Mouse (Mus musculus): ENCODE results near the gene Vmn1r38. TPM values are rescaled to one million over a fixed set of nuclear protein-coding genes. Genes with fewer than 3 reads are reported as not detected.
"Not testable (repeated sequence)": the region's sequence is repeated elsewhere in the genome, so short reads cannot be mapped to it uniquely, and the experiment has no call there.

The Vmn1r38 gene
- not detected for total RNA-seq (2021)

DNA sequence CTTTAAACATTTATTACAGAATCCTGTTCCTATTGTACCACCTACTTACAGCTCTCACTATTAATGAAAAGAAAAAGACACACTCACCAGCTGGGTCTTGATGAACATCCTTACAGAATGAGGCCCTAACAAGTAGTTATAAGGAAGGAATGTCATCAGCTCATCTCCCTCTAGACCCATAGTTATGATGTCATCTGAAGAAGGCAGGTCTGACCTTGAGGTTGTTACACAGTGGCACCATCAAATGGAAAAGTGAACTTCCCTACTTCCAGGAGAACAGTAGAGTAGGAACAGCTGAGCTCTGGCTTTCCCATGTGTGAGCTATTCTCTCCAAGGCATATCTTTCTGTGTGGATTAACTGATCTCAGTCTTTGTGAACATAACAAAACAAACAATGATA is at the start of gene Vmn1r38:
TSS of gene Vmn1r38 (minus strand) at position 101 of the 400 bp plus-strand sequence.
- intact Hi-C loops (cut with DNase I); DNase-seq (ENCODE audit: low spot score): not testable (repeated sequence)

- DNase-seq (ENCODE audit: low spot score): no peak
- intact Hi-C loops (cut with DNase I): no loop called here
These were observed 28.1 kb upstream of the Vmn1r38 start, which contains the start of gene Vmn1r39 for GRCm38 (mm10) chr6:66810509-66810908. Gene Vmn1r39, minus strand, starts transcription at chr6:66810609.

GRCm38 (mm10) chr6:66806311-66806710 is 23.9 kb upstream of the Vmn1r38 start:
- intact Hi-C loops (cut with DNase I): no loop called here
- no peak for DNase-seq (ENCODE audit: low spot score)

GRCm38 (mm10) chr6:66805713-66806112 is 23.3 kb upstream of the Vmn1r38 start:
- intact Hi-C loops (cut with DNase I): no loop called here
- no peak for DNase-seq (ENCODE audit: low spot score)

- DNase-seq (ENCODE audit: low spot score); intact Hi-C loops (cut with DNase I): not testable (repeated sequence)
These were observed 53.3 kb downstream of the Vmn1r38 start, which contains the start of gene Vmn1r37 for GRCm38 (mm10) chr6:66729082-66729481. Gene Vmn1r37, plus strand, starts transcription at chr6:66729382.

Other genes with a start within 250 kb of the Vmn1r38 start
- 1 to 10 TPM; 2.9 to 3.6 TPM for gene Mad2l1, start 247.2 kb downstream of the Vmn1r38 start, total RNA-seq (2021)
- not detected for gene Vmn1r32, start 222.5 kb downstream of the Vmn1r38 start, total RNA-seq (2021)
- gene Vmn1r33, start 164.3 kb downstream of the Vmn1r38 start, total RNA-seq (2021): not detected
- gene Vmn1r34, start 138.7 kb downstream of the Vmn1r38 start, total RNA-seq (2021): not detected
- gene Vmn1r35, start 96.7 kb downstream of the Vmn1r38 start, total RNA-seq (2021): not detected
- gene Vmn1r36, start 63.5 kb downstream of the Vmn1r38 start, total RNA-seq (2021): not detected
- gene Vmn1r37, start 53.2 kb downstream of the Vmn1r38 start, total RNA-seq (2021): not detected
- not detected for gene Vmn1r39, start 28.0 kb upstream of the Vmn1r38 start, total RNA-seq (2021)
- 10 to 100 TPM; 44.5 TPM for gene Gng12, start 113.8 kb upstream of the Vmn1r38 start, total RNA-seq (2021)

Data from heart, postnatal 25 days (tissue).